Mouse (Mus musculus) large intestine, adult 2 months (tissue): Measurements from ENCODE around the gene Cep170. TPM values are rescaled to one million over a fixed set of nuclear protein-coding genes. Genes with fewer than 3 reads are reported as not detected.

Experiments used
- DNase-seq: peaks from one replicate; pipeline ENCODE4 v3.0.0-alpha.2; 2012; ENCODE audit warnings: low read depth, low spot score
- WGBS: fragments of 180-500 bp; shearing (Covaris S2); methylation state at CpG from one replicate; pipeline ENCODE4 v1.1.7; 2018; 5-methylcytosine and 5-hydroxymethylcytosine counted together
- polyA plus RNA-seq: library from polyadenylated mRNA; depleted of rRNA; stranded (reverse); fragments of >200 nt; gene quantifications from 2 replicates; pipeline ENCODE4 v1.2.3, GENCODE M21; 2012

Cep170 gene
- polyA plus RNA-seq, 1 experiment: 1.3 TPM

GRCm38 (mm10) chr1:176762295-176762694, 51.6 kb downstream of the Cep170 start:
- WGBS: 49% methylated on average over 2 of the region's 2 CpGs
- no peak for DNase-seq

GRCm38 (mm10) chr1:176760673-176761072, 53.2 kb downstream of the Cep170 start:
- WGBS: 93% methylated on average over 1 of the region's 1 CpGs
- DNase-seq: no peak

GRCm38 (mm10) chr1:176755586-176755985, 58.3 kb downstream of the Cep170 start:
- DNase-seq: no peak
- 87% methylated on average over 9 of the region's 9 CpGs for WGBS

- no peak for DNase-seq
- WGBS: 69% methylated on average over 14 of the region's 14 CpGs
These were observed 59.8 kb downstream of the Cep170 start for GRCm38 (mm10) chr1:176753861-176754718.

GRCm38 (mm10) chr1:176749708-176750107, 64.2 kb downstream of the Cep170 start:
- DNase-seq: no peak
- WGBS: 88% methylated on average over 7 of the region's 7 CpGs

- DNase-seq: no peak
These were observed 81.0 kb downstream of the Cep170 start for GRCm38 (mm10) chr1:176732834-176733233.

GRCm38 (mm10) chr1:176730528-176730927, 83.3 kb downstream of the Cep170 start:
- no peak for DNase-seq
- WGBS: 47% methylated on average over 2 of the region's 2 CpGs

More at GRCm38 (mm10) chr1:176732834-176733233, 81.0 kb downstream of the Cep170 start:
- WGBS: 79% methylated on average over 2 of the region's 2 CpGs

- WGBS: 82% methylated on average over 2 of the region's 2 CpGs
- DNase-seq: no peak
These were observed 86.5 kb downstream of the Cep170 start for GRCm38 (mm10) chr1:176727372-176727771.

- 96% methylated on average over 20 of the region's 20 CpGs for WGBS
- no peak for DNase-seq
These were observed 89.1 kb downstream of the Cep170 start for GRCm38 (mm10) chr1:176724771-176725170.

- WGBS: 61% methylated on average over 8 of the region's 8 CpGs
- DNase-seq: no peak
These were observed 89.8 kb downstream of the Cep170 start for GRCm38 (mm10) chr1:176723858-176724713.

GRCm38 (mm10) chr1:176712436-176712835, 101.4 kb downstream of the Cep170 start:
- no peak for DNase-seq
- WGBS: 39% methylated on average over 2 of the region's 2 CpGs

- no peak for DNase-seq
- 84% methylated on average over 1 of the region's 1 CpGs for WGBS
These were observed 113.6 kb downstream of the Cep170 start for GRCm38 (mm10) chr1:176700226-176700625.

- no peak for DNase-seq
These were observed 114.1 kb downstream of the Cep170 start for GRCm38 (mm10) chr1:176699793-176700192.

GRCm38 (mm10) chr1:176698647-176699046, 115.2 kb downstream of the Cep170 start:
- no peak for DNase-seq
- WGBS: 63% methylated on average over 3 of the region's 3 CpGs

- 25% methylated on average over 7 of the region's 7 CpGs for WGBS
- DNase-seq: no peak
These were observed 116.8 kb downstream of the Cep170 start for GRCm38 (mm10) chr1:176697091-176697490.

- DNase-seq: no peak
- 93% methylated on average over 11 of the region's 11 CpGs for WGBS
These were observed 122.8 kb downstream of the Cep170 start for GRCm38 (mm10) chr1:176691101-176691500.

- 55% methylated on average over 6 of the region's 6 CpGs for WGBS
- DNase-seq: no peak
These were observed 125.5 kb downstream of the Cep170 start for GRCm38 (mm10) chr1:176688251-176688880.
